Mouse (Mus musculus) spleen, adult 2 months (tissue): Measurements from ENCODE around the gene Acadl. TPM values are rescaled to one million over a fixed set of nuclear protein-coding genes. Genes with fewer than 3 reads are reported as not detected.

Experiments
- DNase-seq, 2 experiments: peaks; one replicate each; pipeline versions ENCODE4 v3.0.0 to v3.0.0-alpha.2; 2012 to 2021; ENCODE audit warnings: low spot score in 2 of 2, low read depth in 1 of 2
- H3K27ac ChIP-seq: fragments of 200-500 bp; 2 replicates; pipeline ENCODE4 v1.5.1; 2012; ENCODE audit warnings: low read length, inconsistent platforms; ENCODE audit not compliant: insufficient read depth
- H3K27me3 ChIP-seq: fragments of 200-500 bp; 2 replicates; pipeline ENCODE4 v1.6.1; 2012; ENCODE audit warnings: mild to moderate bottlenecking, moderate library complexity, low read length, inconsistent platforms; ENCODE audit not compliant: control insufficient read depth, insufficient read depth
- H3K36me3 ChIP-seq: fragments of 200-500 bp; 2 replicates; pipeline ENCODE4 v1.6.1; 2012; ENCODE audit warnings: mild to moderate bottlenecking, low read length, inconsistent platforms; ENCODE audit not compliant: control insufficient read depth, insufficient read depth
- H3K4me1 ChIP-seq: fragments of 200-500 bp; 2 replicates; pipeline ENCODE4 v1.6.1; 2011; ENCODE audit warnings: inconsistent platforms; ENCODE audit not compliant: control insufficient read depth, insufficient read depth, insufficient read length
- H3K4me3 ChIP-seq: fragments of 200-500 bp; 2 replicates; pipeline ENCODE4 v1.5.1; 2011; ENCODE audit warnings: mild to moderate bottlenecking, inconsistent platforms; ENCODE audit not compliant: insufficient read depth, insufficient read length; ENCODE audit errors: extremely low read depth
- CTCF ChIP-seq: fragments of 200-500 bp; IDR thresholded peaks from 2 replicates; pipeline ENCODE4 v1.5.1; 2011; ENCODE audit warnings: mild to moderate bottlenecking, inconsistent platforms; ENCODE audit not compliant: insufficient read depth, insufficient read length, insufficient replicate concordance; ENCODE audit errors: extremely low read depth
- POLR2A ChIP-seq: fragments of 200-500 bp; IDR thresholded peaks from 2 replicates; pipeline ENCODE4 v1.6.1; 2011; ENCODE audit warnings: low read depth, low read length, inconsistent platforms
- WGBS: fragments of 180-500 bp; shearing (Covaris S2); methylation state at CpG from one replicate; pipeline ENCODE4 v1.1.7; 2018; 5-methylcytosine and 5-hydroxymethylcytosine counted together
- polyA plus RNA-seq: library from polyadenylated mRNA; depleted of rRNA; stranded (reverse); fragments of >200 nt; gene quantifications from 2 replicates; pipeline ENCODE4 v1.2.3, GENCODE M21; 2012

The Acadl gene
- polyA plus RNA-seq, 1 experiment, result 11.4 TPM

GRCm38 (mm10) chr1:66829400-66830080 lies 33.5 kb downstream of the Acadl start:
- Histone ChIP-seq H3K4me1 (no peaks in the 10 kb centered on the region), H3K4me3 (no peak overlapping the region), H3K27me3 (no peaks in the 10 kb centered on the region), H3K36me3 (peaks cover 4% of the 10 kb centered on the region; the same call in 1 of the 2 replicates), H3K27ac (no peak overlapping the region)
- no peak for DNase-seq
- 88% methylated on average over 9 of the region's 9 CpGs for WGBS
- TF ChIP-seq POLR2A, result no peak
- TF ChIP-seq CTCF, result no peak

- H3K4me3 ChIP-seq, result no peak overlapping the region
- no peaks in the 10 kb centered on the region for H3K27me3 ChIP-seq
- no peak for TF ChIP-seq CTCF
- TF ChIP-seq POLR2A, result no peak
- peaks cover 1% of the 10 kb centered on the region; the same call in 1 of the 2 replicates for H3K36me3 ChIP-seq
- H3K27ac ChIP-seq, result no peak overlapping the region
- WGBS, result 89% methylated on average over 9 of the region's 9 CpGs
- DNase-seq, result no peak
- no peaks in the 10 kb centered on the region for H3K4me1 ChIP-seq
Measured at GRCm38 (mm10) chr1:66821966-66822365, 41.1 kb downstream of the Acadl start.

GRCm38 (mm10) chr1:66820241-66820640 lies 42.8 kb downstream of the Acadl start:
- no peak overlapping the region for H3K27ac ChIP-seq
- H3K27me3 ChIP-seq, result no peaks in the 10 kb centered on the region
- no peak overlapping the region for H3K4me3 ChIP-seq
- H3K4me1 ChIP-seq, result no peaks in the 10 kb centered on the region; the same call in 1 of the 2 replicates
- 57% methylated on average over 7 of the region's 7 CpGs for WGBS
- TF ChIP-seq CTCF (no peak), POLR2A (no peak)
- no peaks in the 10 kb centered on the region; the same call in 1 of the 2 replicates for H3K36me3 ChIP-seq
- no peak for DNase-seq

- Histone ChIP-seq H3K36me3 (no peaks in the 10 kb centered on the region), H3K4me1 (peaks cover 5% of the 10 kb centered on the region), H3K27ac (peak overlapping the region; percentile 83), H3K4me3 (peak overlapping the region; percentile 81), H3K27me3 (no peaks in the 10 kb centered on the region)
- TF ChIP-seq CTCF (no peak), POLR2A (no peak)
- DNase-seq, result peak; percentile 22 to 23
- under 1% methylated on average over 20 of the region's 20 CpGs for WGBS
Measured at GRCm38 (mm10) chr1:66817865-66818315, 45.2 kb downstream of the Acadl start.

GRCm38 (mm10) chr1:66817453-66817839 lies 45.6 kb downstream of the Acadl start, which contains the start of gene Kansl1l:
Gene Kansl1l, minus strand, starts transcription at chr1:66817562.
- WGBS, result 1% methylated on average over 53 of the region's 56 CpGs
- Histone ChIP-seq H3K27me3 (no peaks in the 10 kb centered on the region), H3K4me3 (peak within 1 kb of the TSS; percentile 100), H3K27ac (peak within 1 kb of the TSS; percentile 97), H3K4me1 (peaks cover 5% of the 10 kb centered on the region), H3K36me3 (no peaks in the 10 kb centered on the region)
- TF ChIP-seq POLR2A, result peak; percentile 27
- no peak for TF ChIP-seq CTCF
- DNase-seq, result peak; percentile 79 to 93

- Histone ChIP-seq H3K4me1 (peaks cover 5% of the 10 kb centered on the region), H3K4me3 (peak overlapping the region; percentile 100), H3K36me3 (no peaks in the 10 kb centered on the region), H3K27ac (peak overlapping the region; percentile 97), H3K27me3 (no peaks in the 10 kb centered on the region)
- peak; percentile 79 to 88 for DNase-seq
- TF ChIP-seq POLR2A (no peak), CTCF (no peak)
- WGBS, result 1% methylated on average over 39 of the region's 63 CpGs
Measured at GRCm38 (mm10) chr1:66816837-66817452, 46.1 kb downstream of the Acadl start.
